In genomic region chr4:22397003-22397402, GRCm38 (mm10) we compare ENCODE assay signal across 14 mouse cellular contexts.
"Had no signal": no experiment of that assay in that cellular context is flagged by ENCODE, and none has a peak within 500 bp of the region (broad histone marks: within the 10 kb centered on the region; RNA-seq: fewer than 3 reads in every experiment).

No protein-coding gene starts in this region.

- H3K4me2 ChIP-seq: kidney, embryonic 15.5 days; liver, embryonic 11.5 days; liver, embryonic 15.5 days; midbrain, embryonic 12.5 days; neural tube, embryonic 12.5 days; stomach, embryonic 15.5 days had no signal

- H3K9ac ChIP-seq: kidney, embryonic 15.5 days; liver, embryonic 15.5 days; midbrain, embryonic 12.5 days; neural tube, embryonic 12.5 days; stomach, embryonic 15.5 days had no signal

- DNase-seq: lung, adult 2 months; lung, postnatal 36 days; right cerebral cortex, postnatal 14 days; thymus, adult 2 months; thymus, postnatal 25 days had no signal

- H3K36me3 ChIP-seq: liver, embryonic 15.5 days had no signal

- H3K27me3 ChIP-seq: kidney, embryonic 15.5 days; liver, embryonic 15.5 days; midbrain, embryonic 12.5 days; neural tube, embryonic 12.5 days; stomach, embryonic 15.5 days had no signal

- ATAC-seq: lung, postnatal 0 days had no signal

- H3K4me3 ChIP-seq: kidney, embryonic 15.5 days; left cerebral cortex, adult 2 months; limb, embryonic 10.5 days; liver, embryonic 15.5 days; midbrain, embryonic 12.5 days; neural tube, embryonic 12.5 days; stomach, embryonic 15.5 days had no signal

- H3K4me1 ChIP-seq: kidney, embryonic 15.5 days; limb, embryonic 10.5 days; liver, embryonic 15.5 days; neural tube, embryonic 12.5 days; stomach, embryonic 15.5 days had no signal

- H3K27ac ChIP-seq: kidney, embryonic 15.5 days; left cerebral cortex, adult 2 months; limb, embryonic 10.5 days; liver, embryonic 15.5 days; midbrain, embryonic 12.5 days; neural tube, embryonic 12.5 days; stomach, embryonic 15.5 days had no signal

- H3K9me3 ChIP-seq: kidney, embryonic 15.5 days; limb, embryonic 10.5 days; liver, embryonic 15.5 days; midbrain, embryonic 12.5 days; neural tube, embryonic 12.5 days; stomach, embryonic 15.5 days had no signal
